Mouse (Mus musculus) liver, postnatal 0 days (tissue): Measurements from ENCODE around the gene Slc7a1.

ENCODE experiments used
- CTCF ChIP-seq: sonication (generic); IDR thresholded peaks from 2 replicates; pipeline ENCODE4 v1.5.1; 2016; ENCODE audit warnings: antibody characterized with exemption, low read depth
- EP300 ChIP-seq: IDR thresholded peaks from 2 replicates; pipeline ENCODE4 v1.6.1; 2016; ENCODE audit warnings: antibody characterized with exemption, low read depth, mild to moderate bottlenecking

- TF ChIP-seq CTCF, result peak; percentile 97
- TF ChIP-seq EP300, result no peak
Measured at GRCm38 (mm10) chr5:148325317-148325885, 74.3 kb downstream of the Slc7a1 start.
